Mouse (Mus musculus) thymus, postnatal 10 days (tissue): ENCODE measurements at regions not wholly inside any gene's neighbourhood (a gene's known extent, or its start where the extent isn't known, plus 50 kb on each side); places are given as distances from the start of the nearest gene placed in this dataset.

Experiments used
- DNase-seq, 2 experiments: peaks; one replicate each; pipeline ENCODE4 v3.0.0; 2021; ENCODE audit warnings: low spot score in 2 of 2

DNA sequence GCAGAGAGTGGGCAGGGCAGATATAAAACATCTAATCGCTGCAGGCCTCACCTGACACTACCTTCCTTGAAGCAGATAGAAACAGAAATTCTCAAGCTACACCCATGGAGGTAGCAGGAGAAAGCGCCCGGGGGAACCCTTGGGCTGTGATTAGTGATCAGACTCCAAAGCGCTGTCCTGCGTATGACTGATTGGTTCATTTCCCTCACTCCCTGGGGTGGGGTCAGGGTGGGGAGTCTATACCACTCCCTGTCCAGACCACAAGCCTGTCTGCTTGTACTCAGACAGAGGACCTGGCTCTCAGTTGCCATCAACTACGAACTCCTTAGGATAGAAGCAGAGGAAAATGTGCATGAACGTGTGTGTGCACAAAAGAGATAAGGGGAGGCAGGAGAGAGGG is 77.7 kb downstream of the Gm826 start:
- DNase-seq, result no peak

DNA sequence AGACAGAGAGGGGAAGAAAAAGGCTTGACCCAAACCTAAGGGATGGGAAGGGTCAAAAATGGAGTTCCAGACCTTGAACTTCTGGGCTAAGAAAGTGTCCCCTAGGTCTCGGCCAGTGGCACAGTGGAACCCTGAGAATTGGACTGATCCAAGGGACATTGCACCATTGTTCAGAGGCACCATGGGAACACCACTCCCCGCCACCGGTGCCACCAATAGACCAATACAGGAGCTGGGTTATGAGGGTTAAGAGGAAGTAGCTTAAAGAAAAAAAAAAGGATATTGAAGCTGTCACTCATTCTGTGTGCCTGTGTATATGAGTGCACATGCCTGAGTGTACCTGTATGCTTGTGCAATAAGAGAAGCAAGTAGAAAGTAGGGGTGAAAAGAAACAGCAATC is 83.7 kb downstream of the Gm826 start:
- no peak for DNase-seq

GRCm38 (mm10) chr2:160249104-160250093 is 84.6 kb downstream of the Gm826 start:
- DNase-seq, result no peak

GRCm38 (mm10) chr2:160247286-160247685 is 86.7 kb downstream of the Gm826 start:
- no peak for DNase-seq

DNA sequence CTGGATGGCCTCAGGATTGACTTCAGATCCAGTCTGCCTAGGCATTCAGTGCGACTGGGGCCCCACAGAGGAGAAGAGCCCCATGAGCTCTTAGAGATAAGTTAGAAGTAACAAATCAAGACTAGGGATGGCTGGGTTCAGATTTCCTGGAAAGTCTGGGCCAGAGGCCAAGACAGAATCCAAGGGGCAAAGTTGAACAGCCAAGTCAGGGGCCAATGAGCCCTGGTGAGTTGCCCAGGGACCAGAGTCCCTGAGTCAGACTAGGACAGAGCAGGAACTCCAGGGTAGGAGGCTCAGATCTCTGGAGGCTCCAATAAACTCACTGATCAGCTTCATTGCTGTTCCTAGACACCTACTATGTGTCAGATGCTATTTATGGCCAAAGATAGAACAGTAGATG is 87.6 kb downstream of the Gm826 start:
- no peak for DNase-seq

DNA sequence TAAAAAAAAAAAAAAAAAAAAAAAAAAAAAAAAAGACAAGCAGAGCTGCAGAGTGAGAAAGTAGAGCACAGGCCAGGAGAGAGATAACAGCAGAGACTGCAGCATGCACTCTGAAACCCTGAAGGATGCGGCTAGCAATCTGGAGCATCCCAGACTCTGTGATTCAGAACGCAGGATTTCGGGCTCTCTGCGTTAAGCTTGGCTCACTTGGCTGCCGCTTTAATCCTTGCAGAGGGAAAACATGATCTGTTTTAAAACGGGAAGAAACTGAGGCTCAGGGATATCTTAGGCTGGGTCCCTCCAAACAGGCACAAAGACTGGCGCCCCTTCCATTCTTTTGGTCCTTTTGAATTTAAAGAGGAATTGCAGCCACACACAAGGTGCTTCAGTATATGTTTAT is 89.1 kb downstream of the Gm826 start:
- DNase-seq, result no peak

DNA sequence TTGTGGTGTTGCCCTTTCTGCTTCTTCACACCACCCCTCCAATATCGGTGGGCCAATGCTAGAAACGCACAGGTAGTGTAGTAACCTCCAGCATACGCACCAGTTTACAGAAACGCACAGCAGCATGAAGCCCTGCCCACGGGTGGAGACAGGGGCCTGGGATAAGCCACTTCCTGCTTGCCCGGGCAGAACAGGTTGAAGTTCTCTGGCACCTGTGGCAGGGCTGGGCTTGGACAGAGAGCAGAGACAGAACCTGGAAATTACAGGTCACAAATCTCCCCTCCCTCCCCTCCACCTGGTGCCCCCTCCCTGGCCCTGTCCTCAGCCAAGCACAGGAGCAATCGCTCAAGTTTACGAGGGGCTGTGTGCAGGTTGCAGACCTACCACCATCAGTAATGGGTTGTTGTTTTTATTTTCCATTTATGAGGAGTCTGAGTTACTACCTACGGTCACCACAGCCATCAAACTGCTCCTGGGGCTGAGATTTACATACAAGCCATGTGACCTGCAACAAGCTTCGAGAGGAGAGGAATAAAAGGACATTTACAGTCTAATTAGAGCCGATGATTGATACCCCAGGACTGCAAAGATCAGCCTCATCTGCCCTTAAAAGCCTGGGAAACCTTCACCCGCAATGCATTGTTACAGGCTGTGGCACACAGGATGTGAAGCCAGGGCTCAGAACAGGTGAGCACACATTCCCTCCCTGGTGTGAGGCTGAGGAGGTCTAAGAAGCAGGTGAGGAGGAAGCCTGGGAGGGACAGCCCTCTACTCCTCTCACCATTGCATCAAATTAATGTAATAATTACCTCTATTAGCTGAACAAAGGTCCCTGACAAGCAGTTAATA is 93.2 kb downstream of the Gm826 start:
- no peak for DNase-seq

DNA sequence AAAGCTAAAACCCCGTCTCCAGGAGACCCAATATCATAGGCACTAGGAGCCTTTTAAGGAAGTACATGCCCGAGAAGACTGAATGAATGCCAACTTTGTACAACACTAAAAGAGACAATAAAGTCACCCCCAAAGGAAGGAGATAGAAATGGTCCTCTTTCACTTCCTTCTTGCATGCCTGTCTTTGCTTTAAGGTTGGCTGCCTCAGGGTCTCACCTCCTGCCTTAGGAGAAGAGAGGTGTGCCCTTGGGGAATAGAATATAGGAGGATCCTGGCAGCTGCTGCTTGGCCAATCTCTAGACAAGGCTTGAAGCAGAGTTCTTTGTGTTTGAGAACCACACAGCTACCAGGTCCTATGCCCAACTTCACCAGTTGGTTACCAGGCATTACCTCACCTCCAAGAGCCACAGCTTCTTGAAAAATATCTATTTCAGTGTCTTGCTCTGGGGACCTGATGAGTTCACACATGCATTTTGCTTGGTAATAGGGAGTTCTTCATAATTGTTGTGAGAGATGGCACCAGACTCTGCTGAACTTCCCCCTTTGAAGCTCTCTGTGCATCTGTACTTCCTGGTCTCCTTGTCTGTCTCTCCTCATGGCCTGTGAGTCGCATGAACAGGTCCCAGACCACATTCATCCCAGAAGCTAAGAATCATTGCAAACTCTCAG is 96.4 kb downstream of the Gm826 start:
- DNase-seq, result no peak

DNA sequence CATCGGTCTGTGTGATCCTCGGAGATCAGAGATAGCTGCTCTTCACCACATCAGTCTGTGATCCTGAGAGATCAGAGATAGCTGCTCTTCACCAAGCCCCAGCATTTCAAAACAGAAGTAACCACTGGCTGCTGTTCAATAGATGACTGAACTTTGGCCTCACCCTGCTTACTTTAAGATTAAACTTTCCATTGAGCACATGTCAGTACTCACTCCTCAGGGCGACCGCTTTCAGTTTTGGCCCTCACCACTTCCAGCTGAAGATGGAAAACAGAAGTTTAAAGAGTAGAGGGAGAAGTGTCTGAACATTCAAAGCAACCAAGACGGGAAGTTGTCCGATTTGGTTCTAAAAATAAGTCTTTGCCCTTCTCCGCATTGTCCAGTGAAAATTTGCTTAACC is 97.2 kb downstream of the Gm826 start:
- DNase-seq, result no peak

- DNase-seq, result no peak
Observed at GRCm38 (mm10) chr2:160230786-160231185, 103.2 kb downstream of the Gm826 start.

GRCm38 (mm10) chr2:160228331-160229035 is 105.5 kb downstream of the Gm826 start:
- no peak for DNase-seq

GRCm38 (mm10) chr2:160225450-160225849 is 108.5 kb downstream of the Gm826 start:
- DNase-seq, result no peak

DNA sequence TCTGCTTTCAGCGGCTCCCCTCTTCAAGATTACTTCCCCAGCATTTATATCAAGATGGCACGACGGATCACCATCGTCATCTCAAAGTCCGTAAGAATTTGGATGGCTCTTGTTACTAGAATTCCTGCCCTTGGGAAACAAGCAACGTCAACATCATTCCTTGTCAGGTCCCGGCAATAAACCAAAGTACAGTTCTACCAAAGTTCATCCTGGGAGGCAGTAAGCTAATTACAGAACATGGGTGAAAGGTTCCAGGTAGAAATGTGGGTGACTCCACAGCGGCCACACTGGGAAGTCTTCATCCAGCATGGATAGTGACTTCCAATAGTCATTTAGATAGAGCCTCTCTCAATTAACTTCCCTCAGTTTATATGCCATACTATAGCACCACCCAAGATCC is 110.6 kb downstream of the Gm826 start:
- no peak for DNase-seq

DNA sequence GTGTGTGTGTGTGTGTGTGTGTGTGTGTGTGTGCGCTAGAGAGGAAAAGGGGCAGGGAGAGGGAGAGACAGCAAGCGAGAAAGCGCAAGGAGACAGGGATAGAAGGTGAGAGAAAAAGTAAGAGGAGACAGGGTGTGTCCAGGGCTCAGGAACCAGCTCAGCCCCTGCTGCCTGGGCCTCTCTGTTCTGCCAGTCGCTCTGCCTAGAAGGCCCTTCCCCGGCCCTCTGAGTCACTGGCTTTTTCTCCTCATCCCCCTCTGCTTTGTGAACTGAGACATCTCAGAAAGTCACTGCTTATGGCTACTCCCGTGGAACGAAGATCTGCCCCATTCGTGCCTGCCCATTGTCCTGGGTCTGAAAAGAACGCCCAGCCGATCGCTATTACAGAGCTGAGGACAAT is 112.2 kb downstream of the Gm826 start:
- DNase-seq, result no peak

GRCm38 (mm10) chr2:160220562-160221021 is 113.4 kb downstream of the Gm826 start:
- DNase-seq, result no peak

GRCm38 (mm10) chr2:160214032-160214812 is 119.7 kb downstream of the Gm826 start:
- no peak for DNase-seq

DNA sequence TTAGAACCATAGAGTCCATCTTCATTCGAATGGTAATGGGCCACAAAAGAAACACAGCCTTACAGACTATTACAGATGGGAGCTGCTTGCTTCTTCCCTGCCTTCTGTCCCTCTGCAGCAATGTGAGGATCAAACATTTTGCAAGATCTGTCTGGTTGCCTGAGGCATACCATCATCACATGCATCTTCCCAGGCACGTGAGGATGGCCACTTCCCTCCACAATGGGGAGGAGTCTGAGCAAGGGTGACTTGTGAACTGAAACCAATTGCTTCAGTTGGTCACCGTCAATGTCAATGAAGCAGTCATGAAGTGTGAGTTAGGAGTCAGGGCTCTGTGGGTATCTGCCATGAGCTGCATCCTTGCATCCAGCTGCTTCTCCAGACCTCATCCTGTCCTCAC is 123.5 kb downstream of the Gm826 start:
- DNase-seq, result no peak

- no peak for DNase-seq
Observed at GRCm38 (mm10) chr2:160209589-160210264, 124.2 kb downstream of the Gm826 start.

GRCm38 (mm10) chr2:160208295-160208694 is 125.7 kb downstream of the Gm826 start:
- no peak for DNase-seq

DNA sequence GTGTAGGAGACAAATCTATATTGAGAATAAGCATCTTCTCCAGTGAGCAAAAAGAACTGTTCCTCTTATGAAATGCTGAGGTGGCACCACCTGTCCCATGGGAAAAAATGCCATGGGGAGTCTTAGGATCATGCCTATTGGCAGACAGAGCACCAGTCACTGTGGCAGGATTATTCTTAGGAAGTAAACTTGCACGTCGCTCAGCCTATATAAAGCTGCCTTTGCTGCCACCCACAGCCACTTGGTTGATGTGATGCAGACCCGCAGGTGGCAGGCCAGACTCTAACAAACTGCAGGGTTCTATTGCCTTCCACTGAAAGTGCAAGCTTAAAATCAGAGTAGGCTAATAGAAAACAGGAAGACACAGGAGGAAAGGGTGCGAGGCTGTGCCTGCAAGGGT is 126.7 kb downstream of the Gm826 start:
- DNase-seq, result no peak
